Mouse (Mus musculus): ENCODE measurements around the gene Med20. TPM values are rescaled to one million over a fixed set of nuclear protein-coding genes. Genes with fewer than 3 reads are reported as not detected.
A peak's percentile ranks its signal among the peaks of the same experiment; 100 is the strongest.

The Med20 gene
- polyA plus RNA-seq, 1 experiment = not detected

DNA sequence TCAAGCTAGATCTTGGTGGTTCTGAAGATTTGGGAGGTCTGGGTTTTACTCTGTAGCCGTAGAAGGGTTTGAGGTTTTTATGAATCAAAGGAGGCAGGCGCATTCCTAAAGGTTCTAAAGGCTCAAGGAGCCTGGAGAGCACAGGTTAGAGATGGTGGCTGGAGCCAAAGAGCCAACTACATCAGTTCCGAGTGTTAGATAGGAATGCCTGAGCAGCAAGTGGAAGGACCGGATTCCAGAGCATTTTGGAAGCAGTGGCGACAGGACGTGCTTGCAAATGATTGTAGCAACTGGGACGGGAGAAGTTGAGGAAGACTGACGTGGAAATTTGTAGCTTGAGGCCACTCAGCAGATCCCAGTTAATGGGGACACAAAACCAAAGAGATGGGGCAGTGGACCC, 37.4 kb upstream of the Med20 start:
- no peak for TF ChIP-seq POLR2A (IDR thresholded peaks at IDR 0.05; ENCODE audit: insufficient read depth, low read depth, low read length)
- TF ChIP-seq CTCF (IDR thresholded peaks at IDR 0.05; ENCODE audit: insufficient read depth, low read depth, low read length) = no peak
- WGBS = 82% methylated on average over 8 of the region's 8 CpGs
- Histone ChIP-seq H3K27ac (ENCODE audit: insufficient read depth, low read depth, low read length) (no peak overlapping the region), H3K4me3 (ENCODE audit: insufficient read depth, low read depth, low read length) (no peak overlapping the region), H3K4me1 (ENCODE audit: control insufficient read depth, insufficient read depth, low read length) (no peaks in the 10 kb centered on the region)

DNA sequence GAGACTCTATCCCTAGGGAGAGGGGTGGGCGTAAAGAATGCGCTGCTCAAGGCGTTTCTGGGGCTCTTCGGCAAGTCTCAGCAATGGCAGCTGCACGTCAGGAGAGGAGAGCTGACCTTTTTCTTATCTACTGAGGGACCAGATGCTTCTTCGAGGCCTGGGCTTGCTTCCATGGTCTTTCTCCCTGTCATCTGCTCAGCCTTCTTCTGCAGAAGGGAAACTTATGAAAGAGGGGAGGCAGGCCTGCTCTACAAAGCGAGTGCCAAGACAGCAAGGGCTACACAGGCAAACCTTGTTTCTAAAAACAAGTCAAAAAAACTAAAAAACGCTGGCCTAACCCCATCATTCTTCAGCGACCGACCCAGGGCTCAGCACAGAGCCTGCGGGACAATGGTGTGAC, 36.6 kb upstream of the Med20 start:
- Histone ChIP-seq H3K4me1 (ENCODE audit: control insufficient read depth, insufficient read depth, low read length) (no peaks in the 10 kb centered on the region), H3K4me3 (ENCODE audit: insufficient read depth, low read depth, low read length) (no peak overlapping the region), H3K27ac (ENCODE audit: insufficient read depth, low read depth, low read length) (no peak overlapping the region)
- TF ChIP-seq POLR2A (IDR thresholded peaks at IDR 0.05; ENCODE audit: insufficient read depth, low read depth, low read length) = no peak
- TF ChIP-seq CTCF (IDR thresholded peaks at IDR 0.05; ENCODE audit: insufficient read depth, low read depth, low read length) = no peak
- 76% methylated on average over 11 of the region's 11 CpGs for WGBS

DNA sequence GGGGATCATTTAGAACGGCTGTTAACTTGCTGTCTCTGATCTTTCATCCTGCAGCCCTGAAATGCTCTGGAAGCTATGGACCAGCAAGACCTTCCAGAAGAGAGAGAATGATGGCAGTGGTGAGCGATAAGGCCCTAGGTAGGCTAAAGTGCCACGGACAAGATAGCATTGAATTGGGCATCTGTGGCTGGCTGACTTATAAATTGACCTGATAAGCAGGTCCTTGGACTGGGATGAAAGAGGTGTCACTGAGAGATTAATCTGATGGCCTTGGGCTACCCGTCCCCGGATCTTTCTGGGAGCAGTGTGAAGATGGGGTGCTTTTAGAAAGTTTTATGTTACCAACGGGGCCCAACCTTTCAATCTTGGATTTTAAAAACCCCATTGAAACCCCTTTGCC, 32.7 kb upstream of the Med20 start:
- TF ChIP-seq CTCF (IDR thresholded peaks at IDR 0.05; ENCODE audit: insufficient read depth, low read depth, low read length) (no peak), POLR2A (IDR thresholded peaks at IDR 0.05; ENCODE audit: insufficient read depth, low read depth, low read length) (no peak)
- WGBS = 89% methylated on average over 6 of the region's 6 CpGs
- no peaks in the 10 kb centered on the region for H3K4me1 ChIP-seq (ENCODE audit: control insufficient read depth, insufficient read depth, low read length)
- H3K27ac ChIP-seq (ENCODE audit: insufficient read depth, low read depth, low read length) = no peak overlapping the region
- H3K4me3 ChIP-seq (ENCODE audit: insufficient read depth, low read depth, low read length) = no peak overlapping the region

DNA sequence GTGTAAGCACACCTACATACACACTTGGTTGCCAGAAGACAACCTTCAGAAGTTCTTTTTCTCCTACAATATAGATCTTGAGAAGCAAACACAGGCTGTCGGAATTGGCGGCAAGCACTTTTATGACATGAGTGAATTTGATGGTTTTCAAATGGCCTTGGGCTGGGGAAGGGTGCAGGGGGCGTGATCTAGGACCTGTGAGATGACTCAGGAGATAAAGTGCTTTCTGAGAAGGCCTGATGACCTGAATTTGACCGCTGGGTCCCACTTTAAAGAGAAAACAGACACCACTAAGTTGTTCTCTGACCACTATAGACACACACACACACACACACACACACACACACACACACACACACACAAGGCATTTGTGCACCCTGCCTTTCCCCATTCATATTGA, 30.4 kb upstream of the Med20 start:
- TF ChIP-seq POLR2A (IDR thresholded peaks at IDR 0.05; ENCODE audit: insufficient read depth, low read depth, low read length) (no peak), CTCF (IDR thresholded peaks at IDR 0.05; ENCODE audit: insufficient read depth, low read depth, low read length) (no peak)
- 96% methylated on average over 4 of the region's 4 CpGs for WGBS
- no peak overlapping the region for H3K4me3 ChIP-seq (ENCODE audit: insufficient read depth, low read depth, low read length)

DNA sequence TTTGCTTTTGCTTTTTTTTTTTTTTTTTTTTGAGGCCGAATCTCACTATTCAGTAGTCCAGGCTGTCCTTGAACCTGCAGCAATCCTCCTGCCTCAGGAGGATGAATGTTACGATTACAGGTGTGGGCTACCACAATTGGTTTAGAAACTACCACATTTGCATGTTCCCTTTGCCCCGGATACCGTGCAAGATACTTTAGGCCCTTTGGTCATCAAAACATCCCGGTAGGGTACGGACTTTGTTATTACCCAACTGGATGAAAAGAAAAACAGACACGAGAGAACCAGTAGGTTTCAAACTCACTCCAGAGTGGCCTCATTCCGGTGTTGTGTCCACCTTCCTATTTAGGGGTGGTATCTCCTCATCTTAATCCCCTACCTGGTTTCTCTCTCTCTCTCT, 22.9 kb upstream of the Med20 start:
- no peak for TF ChIP-seq CTCF (IDR thresholded peaks at IDR 0.05; ENCODE audit: insufficient read depth, low read depth, low read length)
- no peak for TF ChIP-seq POLR2A (IDR thresholded peaks at IDR 0.05; ENCODE audit: insufficient read depth, low read depth, low read length)
- H3K27ac ChIP-seq (ENCODE audit: insufficient read depth, low read depth, low read length) = no peak overlapping the region
- H3K4me3 ChIP-seq (ENCODE audit: insufficient read depth, low read depth, low read length) = no peak overlapping the region
- WGBS = 89% methylated on average over 8 of the region's 8 CpGs
- H3K4me1 ChIP-seq (ENCODE audit: control insufficient read depth, insufficient read depth, low read length) = 0 out of 2 replicates have a peak, but pooled peaks cover 2% of the 10 kb centered on the region

More for the DNA sequence above, 30.4 kb upstream of the Med20 start:
- H3K27ac ChIP-seq (ENCODE audit: insufficient read depth, low read depth, low read length) = no peak overlapping the region
- no peaks in the 10 kb centered on the region for H3K4me1 ChIP-seq (ENCODE audit: control insufficient read depth, insufficient read depth, low read length)

DNA sequence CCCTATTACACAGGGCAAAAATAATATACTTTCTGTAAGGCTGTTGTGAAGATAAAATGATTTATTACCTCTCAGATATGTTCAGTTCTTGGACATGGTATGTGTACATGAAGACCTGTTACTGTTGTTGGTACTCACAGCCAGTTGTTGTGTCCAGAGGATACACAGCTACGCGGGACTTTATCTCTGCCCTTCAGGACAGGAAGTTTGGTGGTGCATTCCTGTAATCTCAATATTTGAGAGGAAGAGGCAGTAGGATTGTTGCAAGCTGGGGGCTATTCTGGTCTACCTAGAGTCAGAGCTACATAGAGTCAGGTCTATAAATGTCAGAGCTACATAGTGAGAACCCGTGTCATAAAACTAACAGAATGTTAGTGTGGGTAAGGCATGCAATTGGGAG, 20.3 kb upstream of the Med20 start:
- H3K4me1 ChIP-seq (ENCODE audit: control insufficient read depth, insufficient read depth, low read length) = peaks cover 16% of the 10 kb centered on the region
- no peak overlapping the region for H3K4me3 ChIP-seq (ENCODE audit: insufficient read depth, low read depth, low read length)
- no peak overlapping the region for H3K27ac ChIP-seq (ENCODE audit: insufficient read depth, low read depth, low read length)
- WGBS = 88% methylated on average over 3 of the region's 3 CpGs
- no peak for TF ChIP-seq POLR2A (IDR thresholded peaks at IDR 0.05; ENCODE audit: insufficient read depth, low read depth, low read length)
- no peak for TF ChIP-seq CTCF (IDR thresholded peaks at IDR 0.05; ENCODE audit: insufficient read depth, low read depth, low read length)

DNA sequence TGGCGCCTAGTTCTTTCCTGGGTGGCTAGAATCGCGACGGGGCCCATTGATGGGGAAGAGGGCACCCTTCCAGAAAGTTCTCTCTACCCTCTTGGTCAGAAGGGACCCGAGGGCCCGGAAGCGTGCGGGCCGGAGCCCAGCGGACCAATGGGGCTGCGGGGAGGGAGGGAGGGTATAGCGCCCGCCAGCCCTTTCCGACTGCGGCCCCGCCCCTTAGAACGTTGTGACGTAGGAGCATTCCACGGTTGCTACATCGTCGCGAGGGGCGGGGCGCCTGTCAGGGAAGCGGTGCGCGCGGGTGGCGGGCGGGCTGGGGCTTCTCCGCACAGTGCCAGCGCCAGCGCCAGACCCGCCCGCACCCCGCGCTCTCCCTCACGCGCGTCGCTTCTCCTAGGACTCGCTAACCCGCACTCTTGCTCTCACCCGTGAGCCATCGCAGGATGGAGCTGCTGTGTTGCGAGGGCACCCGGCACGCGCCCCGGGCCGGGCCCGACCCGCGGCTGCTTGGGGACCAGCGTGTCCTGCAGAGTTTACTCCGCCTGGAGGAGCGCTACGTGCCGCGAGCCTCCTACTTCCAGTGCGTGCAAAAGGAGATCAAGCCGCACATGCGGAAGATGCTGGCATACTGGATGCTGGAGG, 18.0 kb upstream of the Med20 start:
- TF ChIP-seq CTCF (IDR thresholded peaks at IDR 0.05; ENCODE audit: insufficient read depth, low read depth, low read length) (no peak), POLR2A (IDR thresholded peaks at IDR 0.05; ENCODE audit: insufficient read depth, low read depth, low read length) (peak; percentile 55)
- Histone ChIP-seq H3K4me3 (ENCODE audit: insufficient read depth, low read depth, low read length) (peak overlapping the region; percentile 83), H3K27ac (ENCODE audit: insufficient read depth, low read depth, low read length) (0 out of 2 replicates have a peak overlapping the region, but pooled peaks have one; percentile 18), H3K4me1 (ENCODE audit: control insufficient read depth, insufficient read depth, low read length) (peaks cover 30% of the 10 kb centered on the region)
- WGBS = under 1% methylated on average over 63 of the region's 63 CpGs

DNA sequence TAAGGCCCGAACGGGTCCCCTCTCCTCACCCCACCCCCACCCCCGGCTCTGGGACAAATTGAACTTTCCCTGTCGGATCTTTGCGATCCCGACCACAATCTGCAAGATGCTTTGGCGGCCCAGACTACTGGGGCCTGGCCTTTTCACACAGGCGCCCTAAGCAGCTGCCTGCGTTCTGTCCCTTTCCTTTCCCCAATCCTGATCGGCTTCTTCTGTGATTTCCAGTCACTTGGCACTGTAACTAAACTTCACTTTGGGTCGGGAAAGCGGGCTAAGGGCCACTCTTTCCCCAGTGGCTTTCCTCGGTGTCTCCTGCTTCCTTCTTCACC, 17.6 kb upstream of the Med20 start:
- TF ChIP-seq POLR2A (IDR thresholded peaks at IDR 0.05; ENCODE audit: insufficient read depth, low read depth, low read length) (no peak), CTCF (IDR thresholded peaks at IDR 0.05; ENCODE audit: insufficient read depth, low read depth, low read length) (no peak)
- Histone ChIP-seq H3K27ac (ENCODE audit: insufficient read depth, low read depth, low read length) (peak overlapping the region; percentile 46; the same call in 1 of the 2 replicates), H3K4me3 (ENCODE audit: insufficient read depth, low read depth, low read length) (peak overlapping the region; percentile 83), H3K4me1 (ENCODE audit: control insufficient read depth, insufficient read depth, low read length) (peaks cover 30% of the 10 kb centered on the region)
- under 1% methylated on average over 13 of the region's 13 CpGs for WGBS

DNA sequence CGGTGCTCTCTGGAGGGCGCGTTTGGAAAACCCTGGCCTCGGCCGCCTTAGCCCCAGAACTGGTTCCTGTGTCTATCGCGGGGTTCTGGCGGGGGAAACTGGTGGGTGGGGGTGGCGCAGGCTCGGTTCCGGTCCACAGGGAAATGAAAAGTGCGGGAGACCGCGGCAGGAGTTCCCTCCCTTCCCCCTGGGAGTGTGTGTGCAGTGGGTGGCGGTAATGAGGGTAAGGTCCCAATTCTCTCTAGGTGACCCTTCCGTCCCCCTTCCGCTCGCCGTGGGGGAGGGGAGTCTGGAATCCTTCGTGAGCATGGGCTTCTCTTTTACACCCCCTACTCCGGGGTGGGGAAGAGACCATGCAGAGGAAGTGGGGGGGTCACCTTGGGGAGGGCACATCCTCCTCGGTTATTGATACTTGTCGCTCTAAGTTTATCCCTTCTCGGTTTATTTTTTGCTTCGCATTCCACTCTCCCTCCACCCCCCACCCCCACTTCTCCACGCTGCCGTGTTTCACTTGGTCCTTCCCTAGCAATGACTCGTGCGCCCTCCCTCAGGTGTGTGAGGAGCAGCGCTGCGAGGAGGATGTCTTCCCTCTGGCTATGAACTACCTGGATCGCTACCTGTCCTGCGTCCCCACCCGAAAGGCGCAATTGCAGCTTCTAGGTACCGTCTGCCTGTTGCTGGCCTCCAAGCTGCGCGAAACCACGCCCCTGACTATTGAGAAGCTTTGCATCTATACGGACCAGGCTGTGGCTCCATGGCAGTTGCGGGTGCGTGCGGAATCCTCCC, 17.0 kb upstream of the Med20 start:
- peaks cover 30% of the 10 kb centered on the region for H3K4me1 ChIP-seq (ENCODE audit: control insufficient read depth, insufficient read depth, low read length)
- H3K27ac ChIP-seq (ENCODE audit: insufficient read depth, low read depth, low read length) = peak overlapping the region; percentile 46; the same call in 1 of the 2 replicates
- peak overlapping the region; percentile 83 for H3K4me3 ChIP-seq (ENCODE audit: insufficient read depth, low read depth, low read length)
- under 1% methylated on average over 43 of the region's 43 CpGs for WGBS
- TF ChIP-seq CTCF (IDR thresholded peaks at IDR 0.05; ENCODE audit: insufficient read depth, low read depth, low read length) (no peak), POLR2A (IDR thresholded peaks at IDR 0.05; ENCODE audit: insufficient read depth, low read depth, low read length) (no peak)
